Mouse (Mus musculus) midbrain, postnatal 0 days (tissue): ENCODE measurements around the gene Atp2a3. TPM values are rescaled to one million over a fixed set of nuclear protein-coding genes. Genes with fewer than 3 reads are reported as not detected.

Experiments used
- ATAC-seq: fragments of 200-750 bp; cut with Nextera tagmentation; 2 replicates; pipeline ENCODE4 v1.8.0; 2017; ENCODE audit warnings: moderate number of reproducible peaks, mild to moderate bottlenecking, moderate TSS enrichment, moderate library complexity; ENCODE audit not compliant: low FRiP score
- DNase-seq: peaks from one replicate; pipeline ENCODE4 v3.0.0-alpha.2; 2015; ENCODE audit warnings: low spot score
- H3K27ac ChIP-seq: fragments of 300-500 bp; sonication (generic); 2 replicates; pipeline ENCODE4 v1.5.1; 2014; ENCODE audit warnings: low read depth, mild to moderate bottlenecking, low read length, mixed read lengths
- H3K27me3 ChIP-seq: fragments of 300-500 bp; sonication (generic); 2 replicates; pipeline ENCODE4 v1.6.1; 2014; ENCODE audit warnings: low read length, control low read depth, mixed read lengths; ENCODE audit not compliant: insufficient read depth
- H3K36me3 ChIP-seq: fragments of 300-500 bp; sonication (generic); 2 replicates; pipeline ENCODE4 v1.6.1; 2014; ENCODE audit warnings: low read length, control low read depth, mixed read lengths; ENCODE audit not compliant: insufficient read depth
- H3K4me1 ChIP-seq: fragments of 300-500 bp; sonication (generic); 2 replicates; pipeline ENCODE4 v1.6.1; 2014; ENCODE audit warnings: mild to moderate bottlenecking, control low read depth, antibody characterized with exemption, low read length, mixed read lengths; ENCODE audit not compliant: insufficient read depth
- H3K4me2 ChIP-seq: fragments of 300-500 bp; sonication (generic); 2 replicates; pipeline ENCODE4 v1.6.1; 2014; ENCODE audit warnings: low read depth, mild to moderate bottlenecking, low read length, mixed read lengths; ENCODE audit not compliant: poor library complexity, severe bottlenecking
- H3K4me3 ChIP-seq: fragments of 300-500 bp; sonication (generic); 2 replicates; pipeline ENCODE4 v1.5.1; 2014; ENCODE audit warnings: low read depth, mild to moderate bottlenecking, low read length, moderate library complexity
- H3K9ac ChIP-seq: fragments of 300-500 bp; sonication (generic); replicated peaks from 2 replicates; pipeline ENCODE4 v1.6.1; 2014; ENCODE audit warnings: mild to moderate bottlenecking, low read length, moderate library complexity, mixed read lengths; ENCODE audit not compliant: poor library complexity, severe bottlenecking
- H3K9me3 ChIP-seq: fragments of 300-500 bp; sonication (generic); 2 replicates; pipeline ENCODE4 v1.6.1; 2016; ENCODE audit warnings: low read length, control low read depth
- CTCF ChIP-seq: IDR thresholded peaks from 2 replicates; pipeline ENCODE4 v1.5.1; 2016; ENCODE audit warnings: antibody characterized with exemption, mild to moderate bottlenecking
- WGBS: fragments of 180-500 bp; shearing (Covaris S2); extraction: QIAGEN DNeasy Blood & Tissue Kit; methylation state at CpG from one replicate; pipeline ENCODE4 v1.1.7; 2014; 5-methylcytosine and 5-hydroxymethylcytosine counted together
- polyA plus RNA-seq: library from polyadenylated mRNA; unstranded; fragments of >200 nt; fragmentation: Nextera tagmentation; extraction: Ambion mirVana; gene quantifications from 2 replicates; pipeline ENCODE4 v1.2.1, GENCODE M21; 2015
- total RNA-seq: library from RNA; depleted of rRNA; stranded (reverse); fragments of >200 nt; gene quantifications from 2 replicates; pipeline ENCODE4 v1.2.3, GENCODE M21; 2014

Gene Atp2a3
- total and polyA plus RNA-seq, 2 experiments from 2014 or later, result 2.5 to 2.7 TPM

DNA sequence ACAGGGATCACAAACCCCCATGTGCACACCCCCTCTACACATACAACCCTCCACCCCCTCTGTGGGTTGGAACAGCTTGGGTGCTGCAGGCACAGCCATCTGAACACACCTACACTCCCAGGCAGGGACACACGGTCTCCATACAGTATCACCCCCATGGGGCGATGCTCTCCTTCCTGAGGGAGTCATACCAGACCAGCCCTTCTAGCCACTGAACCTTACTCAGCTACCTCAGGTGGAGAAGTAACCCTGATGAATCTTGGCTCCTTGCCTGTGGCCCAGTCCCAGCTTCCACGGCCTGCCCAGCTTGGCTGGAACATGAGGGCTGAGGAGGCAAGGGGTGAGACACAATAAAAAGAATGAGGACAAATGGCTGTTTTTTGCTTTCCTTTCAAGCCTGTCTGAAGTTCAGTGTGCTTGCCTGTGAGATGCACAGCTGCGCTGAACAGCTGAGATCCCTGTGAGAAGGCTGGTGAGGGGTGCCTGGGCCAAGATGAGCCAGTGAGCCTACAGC, 53.9 kb downstream of the Atp2a3 start:
- no peaks in the 10 kb centered on the region for H3K27me3 ChIP-seq
- no peak overlapping the region for H3K4me3 ChIP-seq
- TF ChIP-seq CTCF, result no peak
- ATAC-seq, result no peak
- no peaks in the 10 kb centered on the region for H3K36me3 ChIP-seq
- no peak overlapping the region for H3K9ac ChIP-seq
- no peak overlapping the region for H3K27ac ChIP-seq
- 69% methylated on average over 4 of the region's 4 CpGs for WGBS
- no peak overlapping the region for H3K4me2 ChIP-seq
- H3K9me3 ChIP-seq, result no peaks in the 10 kb centered on the region
- peaks cover 4% of the 10 kb centered on the region; the same call in 1 of the 2 replicates for H3K4me1 ChIP-seq
- no peak for DNase-seq

- Histone ChIP-seq H3K9ac (no peak overlapping the region), H3K4me3 (no peak overlapping the region), H3K9me3 (no peaks in the 10 kb centered on the region), H3K36me3 (no peaks in the 10 kb centered on the region), H3K27me3 (no peaks in the 10 kb centered on the region), H3K4me1 (peaks cover 6% of the 10 kb centered on the region; the same call in 1 of the 2 replicates), H3K4me2 (no peak overlapping the region), H3K27ac (no peak overlapping the region)
- TF ChIP-seq CTCF, result no peak
- ATAC-seq (no peak), DNase-seq (peak; percentile 63)
- 66% methylated on average over 5 of the region's 5 CpGs for WGBS
Observed at GRCm38 (mm10) chr11:73015391-73016102, 54.6 kb downstream of the Atp2a3 start.

GRCm38 (mm10) chr11:73016103-73016420, 55.1 kb downstream of the Atp2a3 start:
- DNase-seq (no peak), ATAC-seq (no peak)
- Histone ChIP-seq H3K27me3 (no peaks in the 10 kb centered on the region), H3K36me3 (no peaks in the 10 kb centered on the region), H3K9ac (no peak overlapping the region), H3K4me3 (no peak overlapping the region), H3K9me3 (no peaks in the 10 kb centered on the region), H3K4me1 (peaks cover 6% of the 10 kb centered on the region; the same call in 1 of the 2 replicates), H3K4me2 (no peak overlapping the region), H3K27ac (no peak overlapping the region)
- WGBS, result 69% methylated on average over 6 of the region's 6 CpGs
- TF ChIP-seq CTCF, result no peak

GRCm38 (mm10) chr11:73018471-73019146, 57.6 kb downstream of the Atp2a3 start, which contains the start of gene Camkk1:
Camkk1 (plus strand) TSS chr11:73019008.
- Histone ChIP-seq H3K36me3 (no peaks in the 10 kb centered on the region), H3K27ac (peak within 1 kb of the TSS; percentile 59), H3K9me3 (no peaks in the 10 kb centered on the region), H3K4me1 (peaks cover 6% of the 10 kb centered on the region; the same call in 1 of the 2 replicates), H3K4me2 (peak within 1 kb of the TSS; percentile 80), H3K9ac (peak within 1 kb of the TSS; percentile 77), H3K27me3 (no peaks in the 10 kb centered on the region), H3K4me3 (peak within 1 kb of the TSS; percentile 84)
- ATAC-seq, result peak; percentile 91
- WGBS, result under 1% methylated on average over 56 of the region's 57 CpGs
- DNase-seq, result peak; percentile 93
- TF ChIP-seq CTCF, result no peak

DNA sequence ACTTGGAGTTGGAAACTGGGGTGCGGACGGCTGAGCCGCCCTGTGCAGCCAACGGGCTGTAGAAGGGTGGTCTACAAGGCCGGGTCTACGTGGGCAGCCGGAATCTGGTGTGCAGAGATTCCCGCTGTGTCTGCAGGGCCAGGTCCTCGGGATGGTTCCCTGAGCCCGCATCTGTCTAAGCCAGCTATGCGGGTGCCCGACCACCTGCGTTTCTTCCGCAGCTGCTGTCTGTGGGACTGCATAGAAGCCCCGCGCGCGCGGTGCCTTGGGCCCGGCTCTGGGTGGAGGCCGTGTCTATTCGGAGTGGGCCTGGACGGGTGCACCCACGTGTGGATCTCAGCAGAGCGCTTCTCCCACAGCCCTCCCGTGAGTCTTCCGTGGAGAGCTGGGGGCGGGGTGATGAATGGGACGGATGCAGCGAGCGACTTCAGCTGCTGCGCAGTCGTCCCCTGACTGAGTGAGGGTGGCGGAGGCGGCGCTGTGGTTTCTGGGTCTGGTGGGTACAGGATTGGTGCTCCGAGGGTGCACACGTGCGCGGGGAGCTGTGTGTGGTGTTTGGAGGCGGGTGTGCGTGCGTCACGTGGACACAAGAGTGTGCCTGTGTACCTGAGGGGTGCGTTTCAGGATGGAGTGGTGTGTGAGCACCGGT, 58.3 kb downstream of the Atp2a3 start:
- DNase-seq (peak; percentile 76), ATAC-seq (peak; percentile 81)
- Histone ChIP-seq H3K4me1 (peaks cover 6% of the 10 kb centered on the region; the same call in 1 of the 2 replicates), H3K9me3 (no peaks in the 10 kb centered on the region), H3K36me3 (no peaks in the 10 kb centered on the region), H3K4me3 (peak overlapping the region; percentile 84), H3K4me2 (peak overlapping the region; percentile 80), H3K27me3 (no peaks in the 10 kb centered on the region), H3K9ac (peak overlapping the region; percentile 77), H3K27ac (peak overlapping the region; percentile 59)
- WGBS, result 1% methylated on average over 43 of the region's 46 CpGs
- TF ChIP-seq CTCF, result peak; percentile 27
